Mouse (Mus musculus) right cerebral cortex, adult 2 months (tissue): Measurements from ENCODE around the gene Usp45.
"Not testable (repeated sequence)": the region's sequence is repeated elsewhere in the genome, so short reads cannot be mapped to it uniquely, and the experiment has no call there.

Experiments
- DNase-seq, 2 experiments: peaks; one replicate each; pipeline ENCODE4 v3.0.0; 2021 to 2022; ENCODE audit warnings: low spot score in 2 of 2

Gene Usp45

DNA sequence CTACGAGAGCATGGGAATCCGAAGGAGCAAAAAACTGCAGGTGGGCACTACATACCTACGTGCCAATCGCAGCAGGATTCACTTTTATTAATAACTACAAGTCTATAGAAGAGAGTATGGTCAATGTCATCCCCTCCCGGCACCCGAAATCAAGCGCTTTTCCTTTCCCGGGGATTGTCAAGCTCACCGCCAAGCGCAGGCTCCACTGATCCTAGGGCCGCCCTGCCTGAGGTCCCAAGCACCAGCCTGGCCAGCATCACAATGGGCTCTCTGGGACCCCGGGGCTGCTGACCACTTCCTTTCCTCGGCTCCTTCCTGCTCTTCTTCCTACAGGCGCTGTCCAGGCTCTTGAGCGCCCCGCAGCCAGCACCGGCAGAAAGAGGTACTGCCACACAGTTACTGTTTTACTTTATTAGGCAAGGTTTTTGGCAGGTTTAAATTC is at the start of gene Usp45, which contains the start of gene Tstd3:
Usp45 (plus strand) TSS at position 294 of the 442 bp plus-strand sequence.
Tstd3 (minus strand) TSS at position 350 of the 442 bp plus-strand sequence.
- peak; percentile 86 to 91 for DNase-seq

- no peak for DNase-seq
Measured at GRCm38 (mm10) chr4:21722752-21723334, 44.1 kb upstream of the Usp45 start.

- DNase-seq, result peak; percentile 43
Measured at GRCm38 (mm10) chr4:21726912-21727614, 39.9 kb upstream of the Usp45 start.

GRCm38 (mm10) chr4:21727615-21728165 is 39.3 kb upstream of the Usp45 start, which contains the start of gene Ccnc:
TSS of gene Ccnc (plus strand) at chr4:21727701.
- DNase-seq, result peak; percentile 89 to 94

DNA sequence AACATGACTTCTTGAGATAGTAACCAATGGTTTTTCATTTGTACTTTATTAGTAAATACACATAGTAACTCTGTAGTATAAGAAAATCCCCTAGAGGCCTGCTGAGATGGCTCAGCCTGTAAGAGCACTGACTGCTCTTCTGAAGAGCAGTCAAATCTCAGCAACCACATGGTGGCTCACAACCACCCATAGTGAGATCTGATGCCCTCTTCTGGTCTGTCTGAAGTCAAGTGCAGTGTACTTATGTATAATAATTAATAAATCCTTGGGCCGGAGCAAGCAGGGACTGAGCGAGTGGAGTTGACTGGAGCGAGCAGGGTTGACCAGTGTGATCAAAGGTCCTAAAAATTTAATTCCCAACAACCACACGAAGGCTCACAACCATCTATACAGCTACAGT is 27.8 kb upstream of the Usp45 start:
- no peak for DNase-seq

GRCm38 (mm10) chr4:21744142-21744541 is 22.8 kb upstream of the Usp45 start:
- not testable (repeated sequence) for DNase-seq

- no peak for DNase-seq
Measured at GRCm38 (mm10) chr4:21745723-21746122, 21.2 kb upstream of the Usp45 start.

GRCm38 (mm10) chr4:21755123-21755789 is 11.7 kb upstream of the Usp45 start:
- no peak for DNase-seq

DNA sequence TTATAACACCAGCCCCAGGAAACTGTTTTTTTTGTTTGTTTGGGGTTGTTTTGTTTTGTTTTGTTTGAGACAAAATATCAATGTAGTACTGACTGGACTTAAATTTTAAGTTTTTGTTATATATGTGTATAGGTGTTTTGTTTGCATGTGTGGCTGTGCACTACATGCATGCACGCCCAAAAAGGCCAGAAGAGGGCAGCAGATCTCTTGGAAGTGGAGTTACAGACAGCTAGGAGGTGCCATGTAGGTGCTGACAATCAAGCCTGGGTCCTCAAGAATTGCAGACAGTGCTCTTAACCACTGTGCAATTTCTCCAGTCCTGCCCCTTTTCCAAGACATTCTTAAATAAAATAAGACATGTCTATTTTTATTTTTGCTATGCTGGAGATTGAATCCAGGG is 8.1 kb upstream of the Usp45 start:
- DNase-seq, result no peak

- no peak for DNase-seq
Measured at GRCm38 (mm10) chr4:21761416-21762160, 5.4 kb upstream of the Usp45 start.

DNA sequence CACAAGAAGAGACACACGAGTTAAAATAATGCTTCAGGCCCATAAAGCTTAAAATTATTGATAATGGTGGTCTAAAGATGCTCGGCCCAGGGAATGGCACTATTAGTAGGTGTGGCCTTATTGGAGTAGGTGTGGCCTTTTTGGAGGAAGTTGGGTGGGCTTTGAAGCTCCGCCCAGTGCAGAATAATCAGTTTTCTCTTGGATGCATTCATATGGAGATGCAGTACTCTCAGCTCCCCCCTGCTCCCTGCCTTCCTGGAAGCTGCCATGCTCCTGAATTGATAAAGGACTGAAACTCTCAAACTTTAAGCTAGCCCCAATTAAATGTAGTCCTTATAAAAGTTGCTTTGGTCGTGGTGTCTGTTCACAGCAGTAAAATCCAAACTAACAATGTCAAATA is 3.1 kb upstream of the Usp45 start:
- no peak for DNase-seq

GRCm38 (mm10) chr4:21766171-21766862 is 639 bp upstream of the Usp45 start:
- peak in 1 of 2 experiments; percentile 25 for DNase-seq

- no peak for DNase-seq
Measured at GRCm38 (mm10) chr4:21771064-21771463, 4.1 kb downstream of the Usp45 start.

DNA sequence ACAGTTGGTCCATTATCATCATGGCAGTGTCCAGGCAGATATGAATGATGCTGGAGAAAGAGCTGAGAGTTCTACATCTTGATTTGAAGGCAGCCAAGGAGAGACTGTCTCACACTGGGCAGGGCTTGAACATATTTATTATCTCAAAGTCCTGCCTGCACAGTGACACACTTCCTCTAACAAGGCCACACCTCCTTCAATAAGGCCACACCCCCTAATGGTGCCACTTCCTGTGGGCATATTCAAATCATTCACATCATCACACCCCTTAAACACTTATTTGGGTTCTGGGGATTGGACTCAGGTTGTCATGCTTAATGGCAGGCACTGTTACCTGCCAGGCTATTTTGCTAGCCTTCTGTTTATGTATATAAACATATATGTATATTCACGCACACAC is 5.3 kb downstream of the Usp45 start:
- no peak for DNase-seq

DNA sequence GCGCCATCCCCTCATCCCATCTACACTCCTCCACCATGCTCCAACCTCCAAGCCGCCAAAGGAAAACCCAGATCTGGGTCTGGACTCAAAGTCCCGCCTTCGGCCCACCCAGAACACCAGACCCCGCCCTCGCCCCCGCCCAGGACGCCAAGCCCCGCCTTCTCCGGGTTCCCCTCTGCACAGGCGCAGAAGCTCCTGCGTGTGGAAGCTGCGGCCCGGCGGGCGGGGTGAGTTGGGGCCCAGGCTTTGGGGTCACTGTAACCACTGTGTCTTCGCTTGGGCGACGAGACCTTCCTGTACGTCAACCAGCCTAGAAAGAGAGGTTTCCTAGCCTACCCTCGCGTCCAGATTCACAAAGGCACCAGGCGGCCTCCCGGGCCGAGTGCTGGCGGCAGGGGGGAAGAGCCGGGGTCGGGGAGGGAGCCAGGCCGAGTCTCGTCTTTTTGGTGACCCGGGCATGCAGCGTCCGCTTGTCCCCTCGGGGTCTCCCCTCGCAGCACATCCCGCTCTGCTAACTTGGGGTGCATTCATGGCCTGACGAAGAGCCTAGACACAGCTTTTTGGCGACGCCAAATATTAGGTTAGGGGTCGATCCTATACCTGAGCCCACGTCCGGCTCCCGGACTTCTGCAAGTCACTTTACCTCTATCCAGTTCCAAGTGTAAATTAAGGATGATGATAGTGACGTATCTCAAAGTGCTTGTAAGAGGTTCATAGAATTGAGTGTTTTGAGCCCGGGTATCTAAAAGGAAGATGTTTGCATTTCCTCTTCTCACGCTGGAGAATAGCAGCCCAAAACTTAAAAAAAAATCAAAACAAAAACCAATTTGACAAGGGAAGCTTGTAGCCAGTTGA is 9.4 kb downstream of the Usp45 start:
- peak; percentile 87 to 89 for DNase-seq

DNA sequence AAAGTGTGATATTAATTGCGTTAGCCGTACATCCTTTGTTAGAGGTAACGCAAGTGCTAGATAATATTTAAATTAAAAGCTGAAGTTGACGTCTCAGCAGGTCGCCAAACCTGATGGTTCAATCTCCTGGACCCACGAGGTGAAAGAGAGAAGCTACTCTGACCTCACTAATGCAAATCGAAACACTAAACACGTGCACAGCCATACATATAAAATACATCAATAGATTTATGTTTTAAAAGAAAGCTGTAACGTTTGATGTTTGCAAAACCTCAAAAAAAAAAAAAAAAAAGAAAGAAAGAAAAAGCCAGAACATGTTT is 9.9 kb downstream of the Usp45 start:
- DNase-seq, result no peak

- no peak for DNase-seq
Measured at GRCm38 (mm10) chr4:21780816-21781726, 14.1 kb downstream of the Usp45 start.

GRCm38 (mm10) chr4:21786268-21786667 is 19.3 kb downstream of the Usp45 start:
- DNase-seq, result no peak

- no peak for DNase-seq
Measured at GRCm38 (mm10) chr4:21788903-21789302, 21.9 kb downstream of the Usp45 start.
